Mouse (Mus musculus) liver, embryonic 14.5 days (tissue): ENCODE results near the gene Edf1.

ENCODE experiments used
- CTCF ChIP-seq: IDR thresholded peaks from 2 replicates; pipeline ENCODE4 v1.5.1; 2016; ENCODE audit warnings: antibody characterized with exemption, low read depth, control low read depth
- EP300 ChIP-seq: IDR thresholded peaks from 2 replicates; pipeline ENCODE4 v1.6.1; 2016; ENCODE audit warnings: antibody characterized with exemption, low read depth

DNA sequence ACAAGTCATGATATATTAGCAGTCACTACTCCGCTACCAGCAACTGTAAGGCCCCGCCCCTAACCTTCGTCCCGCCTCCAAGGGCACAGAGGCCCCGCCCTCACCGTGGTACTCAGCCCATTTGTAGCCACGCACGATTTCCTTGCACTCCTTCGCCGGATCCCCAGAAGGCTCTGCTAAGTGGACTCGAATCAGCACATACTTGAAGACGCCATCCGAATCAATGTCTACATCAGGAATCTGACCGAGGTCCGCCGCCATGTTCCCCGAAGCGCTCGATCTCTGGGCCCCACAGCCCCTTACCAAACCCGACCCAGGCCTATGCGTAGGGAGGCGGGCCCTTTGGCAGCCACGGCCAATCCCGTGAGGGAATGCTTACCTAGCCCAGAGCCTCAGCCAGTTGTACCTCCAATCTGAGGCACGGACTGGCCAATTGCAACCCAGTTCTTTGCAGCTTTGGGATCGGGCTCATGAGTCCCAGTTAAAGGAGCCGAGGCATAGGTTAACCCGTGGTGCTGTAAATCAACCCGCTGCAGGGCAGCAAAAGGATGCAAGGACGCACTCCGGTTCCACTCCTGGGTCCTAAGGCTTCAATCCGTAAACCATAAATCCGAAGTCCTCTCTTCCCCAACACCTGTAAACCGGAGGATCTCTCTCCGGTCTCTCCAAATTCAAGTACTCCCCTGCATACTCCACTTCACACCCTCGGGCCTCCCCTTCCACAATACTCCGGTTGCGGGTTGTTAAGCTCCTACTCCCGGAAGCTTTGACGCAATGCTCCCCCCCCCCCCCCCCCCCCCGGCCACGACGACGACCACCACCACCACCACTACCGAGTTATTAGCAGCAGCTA lies 17.2 kb downstream of the Edf1 start, which contains the start of the genes Mamdc4 and Phpt1:
- TF ChIP-seq CTCF: no peak
- TF ChIP-seq EP300: no peak
